Mouse (Mus musculus) embryonic fibroblast, embryonic 13.5 days (primary cell): ENCODE data around the gene Anxa5.

Experiments
- CTCF ChIP-seq: IDR thresholded peaks from 2 replicates; pipeline ENCODE4 v1.5.1; 2011; ENCODE audit warnings: mild to moderate bottlenecking, control low read depth, low read length, moderate library complexity, borderline replicate concordance; ENCODE audit not compliant: insufficient read depth
- POLR2A ChIP-seq: IDR thresholded peaks from 2 replicates; pipeline ENCODE4 v1.6.1; 2011; ENCODE audit warnings: low read depth, mild to moderate bottlenecking, control low read depth, low read length, moderate library complexity

DNA sequence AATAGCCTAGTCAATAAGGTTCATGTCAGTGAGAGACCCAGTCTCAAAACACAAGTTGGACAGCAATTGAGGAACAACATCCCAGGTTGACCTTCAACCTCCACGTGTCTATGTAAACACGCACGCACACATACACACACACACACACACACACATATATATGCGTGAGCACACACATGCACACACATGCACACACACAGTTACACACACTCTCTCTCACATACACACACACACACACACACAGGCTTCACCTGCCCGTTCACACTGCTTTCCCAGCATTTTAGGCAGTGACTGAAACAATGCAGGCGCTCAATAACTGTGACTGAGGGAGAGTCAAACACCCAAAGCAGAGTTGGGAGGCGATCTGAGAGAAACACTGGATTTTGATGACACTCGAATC is 29.6 kb upstream of the Anxa5 start:
- TF ChIP-seq CTCF (no peak), POLR2A (no peak)
